ENCODE assay signal across 10 mouse cellular contexts in the genomic region with DNA sequence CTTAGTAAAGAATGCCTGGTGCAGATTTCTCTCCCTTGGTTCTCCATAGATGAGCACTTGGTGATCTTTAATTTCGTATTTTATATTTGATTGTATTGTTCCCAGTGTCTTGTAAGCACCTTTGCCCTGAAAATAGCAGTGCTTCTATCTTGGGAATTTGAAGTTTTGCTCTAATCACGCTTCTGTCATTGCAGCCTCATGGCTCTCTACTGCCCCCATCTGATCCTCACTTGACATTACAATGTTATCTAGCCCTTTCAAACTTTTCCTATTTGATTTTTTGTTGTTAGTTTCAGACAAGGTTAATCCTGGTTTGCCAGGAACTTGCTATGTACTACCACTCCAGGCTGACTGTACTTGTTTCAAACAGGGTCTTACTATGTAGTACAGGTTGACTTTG.
DNase-seq lines count a peak whose midpoint lies in the region; ATAC-seq lines count a peak whose summit lies in the region.
"Had no signal": no experiment of that assay in that cellular context is flagged by ENCODE, and none has a peak within 500 bp of the region (broad histone marks: within the 10 kb centered on the region; RNA-seq: fewer than 3 reads in every experiment).

No protein-coding gene starts in this region.

- H3K27me3 ChIP-seq in hindbrain, embryonic 10.5 days (ENCODE audit: insufficient read depth, poor library complexity, severe bottlenecking), result no peaks in the 10 kb centered on the region
- no peaks in the 10 kb centered on the region for H3K27me3 ChIP-seq in hindbrain, embryonic 16.5 days (replicated peaks; ENCODE audit: control insufficient read depth, insufficient read depth, low read length)
- H3K27me3 ChIP-seq in midbrain, embryonic 14.5 days (ENCODE audit: control insufficient read depth, insufficient read depth, low read length), result no peaks in the 10 kb centered on the region
- no peaks in the 10 kb centered on the region for H3K27me3 ChIP-seq in midbrain, embryonic 10.5 days (ENCODE audit: low read depth, poor library complexity, severe bottlenecking)
- no peaks in the 10 kb centered on the region for H3K27me3 ChIP-seq in forebrain, embryonic 10.5 days (ENCODE audit: poor library complexity, severe bottlenecking)
- H3K27me3 ChIP-seq: embryonic facial prominence, embryonic 13.5 days had no signal

- no peak overlapping the region for H3K27ac ChIP-seq in hindbrain, embryonic 10.5 days
- H3K27ac ChIP-seq in hindbrain, embryonic 16.5 days (ENCODE audit: low read depth, low read length), result no peak overlapping the region
- H3K27ac ChIP-seq in midbrain, embryonic 14.5 days (replicated peaks; ENCODE audit: low read depth, low read length), result no peak overlapping the region
- no peak overlapping the region for H3K27ac ChIP-seq in midbrain, embryonic 10.5 days (replicated peaks)
- no peak overlapping the region for H3K27ac ChIP-seq in forebrain, embryonic 10.5 days
- H3K27ac ChIP-seq: embryonic facial prominence, embryonic 13.5 days had no signal

- intact Hi-C loops in heart, postnatal 25 days (cut with DNase I), result loop anchor here (5.0 kb wide), 1 partner anchor 451 kb away; no protein-coding TSS in a partner anchor

- DNase-seq in hindbrain, embryonic 10.5 days (ENCODE audit: low spot score), result peak; percentile 2
- DNase-seq in midbrain, embryonic 14.5 days, result peak; percentile 28
- DNase-seq in midbrain, embryonic 10.5 days (ENCODE audit: low spot score), result no peak
- DNase-seq in brain, adult 2 months (ENCODE audit: low read depth, low spot score), result peak; percentile 29
- DNase-seq in retina, embryonic 14.5 days (ENCODE audit: low spot score), result peak; percentile 54
- no peak for DNase-seq in forebrain, embryonic 10.5 days (ENCODE audit: extremely low spot score, low spot score)
- no peak for DNase-seq in heart, postnatal 25 days (ENCODE audit: low spot score)
- DNase-seq: thymus, postnatal 25 days had no signal

- no peaks in the 10 kb centered on the region for H3K9me3 ChIP-seq in hindbrain, embryonic 10.5 days
- H3K9me3 ChIP-seq in hindbrain, embryonic 16.5 days (ENCODE audit: control insufficient read depth, low read length), result no peaks in the 10 kb centered on the region
- H3K9me3 ChIP-seq in midbrain, embryonic 14.5 days (ENCODE audit: control insufficient read depth, low read length), result no peaks in the 10 kb centered on the region
- no peaks in the 10 kb centered on the region for H3K9me3 ChIP-seq in midbrain, embryonic 10.5 days (replicated peaks)
- H3K9me3 ChIP-seq in forebrain, embryonic 10.5 days, result no peaks in the 10 kb centered on the region
- H3K9me3 ChIP-seq: embryonic facial prominence, embryonic 13.5 days had no signal

- ATAC-seq in hindbrain, embryonic 16.5 days, result no peak
- ATAC-seq in midbrain, embryonic 14.5 days (ENCODE audit: low FRiP score, low TSS enrichment), result no peak

- 7% methylated on average over 2 of the region's 2 CpGs for WGBS in hindbrain, embryonic 10.5 days
- 14% methylated on average over 2 of the region's 2 CpGs for WGBS in hindbrain, embryonic 16.5 days
- WGBS in midbrain, embryonic 14.5 days, result 10% methylated on average over 2 of the region's 2 CpGs
- WGBS in midbrain, embryonic 10.5 days, result 22% methylated on average over 2 of the region's 2 CpGs
- WGBS in forebrain, embryonic 10.5 days, result 22% methylated on average over 2 of the region's 2 CpGs

- H3K4me3 ChIP-seq in hindbrain, embryonic 10.5 days, result no peak overlapping the region
- H3K4me3 ChIP-seq in hindbrain, embryonic 16.5 days (ENCODE audit: low read length), result no peak overlapping the region
- H3K4me3 ChIP-seq in midbrain, embryonic 14.5 days (replicated peaks; ENCODE audit: low read depth, low read length), result no peak overlapping the region
- H3K4me3 ChIP-seq in midbrain, embryonic 10.5 days, result no peak overlapping the region
- H3K4me3 ChIP-seq in forebrain, embryonic 10.5 days, result no peak overlapping the region
- H3K4me3 ChIP-seq: embryonic facial prominence, embryonic 13.5 days had no signal

- H3K36me3 ChIP-seq in hindbrain, embryonic 10.5 days, result no peaks in the 10 kb centered on the region
- no peaks in the 10 kb centered on the region for H3K36me3 ChIP-seq in hindbrain, embryonic 16.5 days (ENCODE audit: control insufficient read depth, insufficient read depth, low read length)
- no peaks in the 10 kb centered on the region for H3K36me3 ChIP-seq in midbrain, embryonic 14.5 days (ENCODE audit: control insufficient read depth, insufficient read depth, low read length)
- H3K36me3 ChIP-seq in midbrain, embryonic 10.5 days, result no peaks in the 10 kb centered on the region
- H3K36me3 ChIP-seq in forebrain, embryonic 10.5 days (replicated peaks), result no peaks in the 10 kb centered on the region
- H3K36me3 ChIP-seq: embryonic facial prominence, embryonic 13.5 days had no signal

- H3K9ac ChIP-seq in hindbrain, embryonic 16.5 days (ENCODE audit: low read depth, low read length), result no peak overlapping the region
- H3K9ac ChIP-seq in midbrain, embryonic 14.5 days (replicated peaks; ENCODE audit: low read length), result no peak overlapping the region
- H3K9ac ChIP-seq: embryonic facial prominence, embryonic 13.5 days had no signal

- no peak overlapping the region for H3K4me2 ChIP-seq in hindbrain, embryonic 16.5 days (ENCODE audit: low read length)
- no peak overlapping the region for H3K4me2 ChIP-seq in midbrain, embryonic 14.5 days (ENCODE audit: low read length)
- H3K4me2 ChIP-seq: embryonic facial prominence, embryonic 13.5 days had no signal

- no peaks in the 10 kb centered on the region for H3K4me1 ChIP-seq in hindbrain, embryonic 10.5 days (replicated peaks)
- H3K4me1 ChIP-seq in hindbrain, embryonic 16.5 days (ENCODE audit: control insufficient read depth, insufficient read depth, low read depth, low read length), result no peaks in the 10 kb centered on the region
- no peaks in the 10 kb centered on the region for H3K4me1 ChIP-seq in midbrain, embryonic 14.5 days (ENCODE audit: control insufficient read depth, insufficient read depth, low read length)
- H3K4me1 ChIP-seq in midbrain, embryonic 10.5 days, result no peaks in the 10 kb centered on the region
- H3K4me1 ChIP-seq in forebrain, embryonic 10.5 days, result no peaks in the 10 kb centered on the region
- H3K4me1 ChIP-seq: embryonic facial prominence, embryonic 13.5 days had no signal

Comparison
In these comparisons a context has a peak if more than half of its experiments do, and no peak if none do; other contexts are left out.
1. DNase-seq: peak in hindbrain, embryonic 10.5 days (single experiment), midbrain, embryonic 14.5 days (single experiment), brain, adult 2 months (single experiment) and retina, embryonic 14.5 days (single experiment); none in midbrain, embryonic 10.5 days (single experiment), forebrain, embryonic 10.5 days (single experiment) and heart, postnatal 25 days (single experiment).